Mouse (Mus musculus) C2C12 (cell line): Measurements from ENCODE around the gene Ercc6l2. TPM values are rescaled to one million over a fixed set of nuclear protein-coding genes. Genes with fewer than 3 reads are reported as not detected.
"Not testable (repeated sequence)": the region's sequence is repeated elsewhere in the genome, so short reads cannot be mapped to it uniquely, and the experiment has no call there.

Source experiments
- H3K27me3 ChIP-seq: one replicate; pipeline ENCODE4 v1.6.1; 2011; ENCODE audit not compliant: control insufficient read depth, insufficient read depth, insufficient read length
- H3K36me3 ChIP-seq: one replicate; pipeline ENCODE4 v1.6.1; 2011; ENCODE audit not compliant: control insufficient read depth, insufficient read depth
- H3K4me3 ChIP-seq: one replicate; pipeline ENCODE4 v1.5.1; 2011; ENCODE audit warnings: mild to moderate bottlenecking, control low read depth; ENCODE audit not compliant: poor library complexity, insufficient read depth, severe bottlenecking
- H3K79me2 ChIP-seq: one replicate; pipeline ENCODE4 v1.6.1; 2011; ENCODE audit not compliant: control insufficient read depth, insufficient read depth
- H3K79me3 ChIP-seq: one replicate; pipeline ENCODE4 v1.6.1; 2011; ENCODE audit warnings: low read depth, control low read depth
- H3ac ChIP-seq: one replicate; pipeline ENCODE3; 2011; ENCODE audit warnings: low read depth; ENCODE audit not compliant: control insufficient read depth, insufficient read length
- CEBPB ChIP-seq: IDR thresholded peaks from one replicate; pipeline ENCODE4 v1.6.1; 2011; ENCODE audit warnings: low read depth, mild to moderate bottlenecking, control low read depth, moderate library complexity
- CTCF ChIP-seq: IDR thresholded peaks from one replicate; pipeline ENCODE4 v1.5.1; 2011; ENCODE audit not compliant: control insufficient read depth, insufficient read depth, insufficient read length
- FOSL1 ChIP-seq: IDR thresholded peaks from one replicate; pipeline ENCODE4 v1.8.0; 2011; ENCODE audit warnings: mild to moderate bottlenecking, low read length; ENCODE audit not compliant: poor library complexity, insufficient read depth, severe bottlenecking
- MAX ChIP-seq: IDR thresholded peaks from one replicate; pipeline ENCODE4 v1.6.1; 2011; ENCODE audit warnings: mild to moderate bottlenecking, control low read depth
- MYOD1 ChIP-seq: IDR thresholded peaks from one replicate; pipeline ENCODE4 v1.6.1; 2011; ENCODE audit warnings: low read depth; ENCODE audit not compliant: control insufficient read depth, insufficient read length
- MYOG ChIP-seq: IDR thresholded peaks from one replicate; pipeline ENCODE4 v1.6.1; 2011; ENCODE audit not compliant: control insufficient read depth, insufficient read length; ENCODE audit errors: extremely low read depth
- USF1 ChIP-seq: IDR thresholded peaks from one replicate; pipeline ENCODE4 v1.6.1; 2011; ENCODE audit warnings: low read depth, mild to moderate bottlenecking, control low read depth, moderate library complexity
- polyA plus RNA-seq: library from polyadenylated mRNA; unstranded; fragments of >200 nt; fragmentation: generic; extraction: Trizol; gene quantifications from one replicate; pipeline ENCODE4 v1.2.1, GENCODE M21; 2012; ENCODE audit warnings: missing spikeins

Gene Ercc6l2
- polyA plus RNA-seq, 1 experiment: 4.3 TPM

GRCm38 (mm10) chr13:63917198-63917767 lies 102.2 kb downstream of the Ercc6l2 start:
- Histone ChIP-seq H3K79me3 (no peaks in the 10 kb centered on the region), H3ac (no peak overlapping the region), H3K36me3 (no peaks in the 10 kb centered on the region), H3K27me3 (no peaks in the 10 kb centered on the region), H3K79me2 (no peaks in the 10 kb centered on the region), H3K4me3 (no peak overlapping the region)
- no peak for TF ChIP-seq MYOG
- TF ChIP-seq FOSL1: no peak
- TF ChIP-seq CEBPB: no peak
- no peak for TF ChIP-seq MYOD1
- TF ChIP-seq USF1: no peak
- no peak for TF ChIP-seq MAX
- no peak for TF ChIP-seq CTCF

DNA sequence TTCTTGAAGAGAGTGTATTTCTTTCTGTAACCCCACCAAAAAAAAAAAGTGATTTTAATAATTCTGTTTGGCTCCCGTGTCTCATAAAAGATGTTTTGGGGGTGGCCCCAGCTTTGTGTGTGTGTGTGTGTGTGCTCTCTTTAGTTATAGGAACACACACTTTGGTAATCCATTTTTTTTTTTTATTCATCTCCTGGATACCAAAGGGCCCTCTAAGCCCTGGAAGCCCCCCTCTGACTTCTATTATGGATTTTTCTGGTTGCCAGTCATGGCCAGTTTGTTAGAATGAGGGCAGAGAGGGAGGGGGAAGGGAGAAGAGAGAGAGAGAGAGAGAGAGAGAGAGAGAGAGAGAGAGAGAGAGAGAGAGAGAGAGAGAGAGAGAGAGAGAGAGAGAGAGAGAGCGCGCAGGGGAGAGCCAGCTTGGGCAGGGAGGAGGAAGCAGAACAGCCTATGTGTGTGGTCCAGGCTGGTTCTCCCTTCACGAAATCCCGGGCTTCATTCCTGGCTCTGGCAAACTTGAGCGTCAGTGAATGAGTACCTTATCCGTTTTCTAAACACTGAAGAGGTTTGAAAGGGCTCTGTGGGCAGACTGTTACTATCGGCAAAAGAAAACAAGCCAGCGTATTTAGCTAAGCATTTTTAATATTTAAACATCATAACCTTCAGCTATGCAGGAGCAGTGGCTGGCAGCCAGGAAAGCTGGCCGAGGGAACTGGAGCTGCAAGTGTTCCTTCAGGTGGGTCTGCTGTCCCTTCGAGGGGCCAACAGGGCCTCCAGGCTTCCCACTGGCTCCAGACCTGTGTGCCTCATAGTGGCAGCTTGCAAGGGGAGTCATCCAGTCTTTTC lies 103.0 kb downstream of the Ercc6l2 start:
- no peaks in the 10 kb centered on the region for H3K27me3 ChIP-seq
- H3K4me3 ChIP-seq: no peak overlapping the region
- H3K79me3 ChIP-seq: no peaks in the 10 kb centered on the region
- H3K79me2 ChIP-seq: no peaks in the 10 kb centered on the region
- no peak overlapping the region for H3ac ChIP-seq
- no peaks in the 10 kb centered on the region for H3K36me3 ChIP-seq
- TF ChIP-seq MYOD1: no peak
- no peak for TF ChIP-seq MAX
- TF ChIP-seq USF1: no peak
- TF ChIP-seq FOSL1: no peak
- TF ChIP-seq MYOG: no peak
- TF ChIP-seq CEBPB: no peak

GRCm38 (mm10) chr13:63918733-63919422 lies 103.8 kb downstream of the Ercc6l2 start:
- TF ChIP-seq USF1 (no peak), FOSL1 (no peak), CTCF (no peak), MYOD1 (no peak), MYOG (no peak), MAX (no peak), CEBPB (no peak)
- Histone ChIP-seq H3ac (no peak overlapping the region), H3K79me3 (no peaks in the 10 kb centered on the region), H3K4me3 (no peak overlapping the region), H3K36me3 (no peaks in the 10 kb centered on the region), H3K27me3 (no peaks in the 10 kb centered on the region), H3K79me2 (no peaks in the 10 kb centered on the region)

- not testable (repeated sequence) for H3K79me3 ChIP-seq, H3K79me2 ChIP-seq, H3K27me3 ChIP-seq
Measured at GRCm38 (mm10) chr13:63924036-63924435, 109.0 kb downstream of the Ercc6l2 start.

GRCm38 (mm10) chr13:63927326-63927725 lies 112.3 kb downstream of the Ercc6l2 start:
- H3K79me3 ChIP-seq: no peaks in the 10 kb centered on the region
- no peaks in the 10 kb centered on the region for H3K79me2 ChIP-seq
- no peak overlapping the region for H3K4me3 ChIP-seq
- TF ChIP-seq MYOG: no peak
- TF ChIP-seq CTCF: no peak
- TF ChIP-seq CEBPB: no peak
- no peaks in the 10 kb centered on the region for H3K36me3 ChIP-seq
- peaks cover 3% of the 10 kb centered on the region for H3K27me3 ChIP-seq
- H3ac ChIP-seq: no peak overlapping the region

More at GRCm38 (mm10) chr13:63924036-63924435, 109.0 kb downstream of the Ercc6l2 start:
- H3K36me3 ChIP-seq, H3ac ChIP-seq, H3K4me3 ChIP-seq: not testable (repeated sequence)
